Mouse (Mus musculus) left cerebral cortex, adult 8-10 months (tissue): Measurements from ENCODE around the gene Tbpl1. TPM values are rescaled to one million over a fixed set of nuclear protein-coding genes. Genes with fewer than 3 reads are reported as not detected.

Experiments used
- DNase-seq, 2 experiments: peaks; one replicate each; pipeline ENCODE4 v3.0.0; 2022; ENCODE audit warnings: low spot score in 2 of 2
- total RNA-seq, 4 experiments: library from RNA; stranded (reverse); gene quantifications; 2 replicates each; pipeline ENCODE4 v1.2.4; 2022

The Tbpl1 gene
- total RNA-seq, result 10 to 100 TPM; 58.7 to 66.0 (median 62.0) TPM

DNA sequence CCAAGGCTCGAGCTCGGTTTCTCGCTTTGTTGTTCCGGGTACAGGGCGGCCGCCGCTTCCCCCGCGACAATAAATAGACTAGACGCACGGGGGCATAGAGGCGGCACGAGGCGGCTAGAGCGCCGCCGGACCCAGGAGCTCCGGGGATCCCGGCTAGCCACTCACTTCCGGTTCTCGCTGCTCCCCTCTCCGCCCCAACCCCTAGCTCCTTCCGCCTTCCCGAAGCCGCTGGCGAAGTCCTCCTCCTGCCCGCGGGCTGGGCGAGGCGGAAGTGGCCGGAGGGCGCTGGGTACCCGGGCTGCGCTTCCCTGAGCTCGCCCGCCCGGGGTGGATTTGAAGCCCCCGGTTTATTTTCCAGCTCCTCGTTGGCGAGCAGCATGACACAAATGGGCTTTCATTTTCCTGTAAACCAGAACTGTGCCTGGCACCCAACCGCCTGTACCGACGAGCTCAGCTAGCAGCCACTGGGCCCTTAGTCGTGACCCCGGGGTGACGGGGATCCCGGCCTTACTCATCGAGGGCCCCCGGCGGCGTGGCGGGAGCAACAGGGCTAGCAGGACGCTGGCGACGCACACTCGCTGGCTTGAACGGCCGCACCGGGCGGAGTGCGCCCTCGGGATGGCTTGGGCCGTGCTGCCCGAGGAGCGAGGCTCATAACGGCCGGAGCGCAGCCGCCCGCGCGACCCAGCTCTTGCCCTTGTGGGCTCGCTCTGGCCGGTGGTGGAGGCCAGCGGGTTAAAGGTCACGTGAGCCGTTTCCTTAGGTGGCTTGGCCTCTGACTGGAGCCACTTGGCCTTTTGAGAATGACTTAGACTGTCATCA, at the start of gene Tbpl1:
Tbpl1 (minus strand) TSS at position 667 of the 822 bp plus-strand sequence.
- DNase-seq, result peak; percentile 85 to 96

DNA sequence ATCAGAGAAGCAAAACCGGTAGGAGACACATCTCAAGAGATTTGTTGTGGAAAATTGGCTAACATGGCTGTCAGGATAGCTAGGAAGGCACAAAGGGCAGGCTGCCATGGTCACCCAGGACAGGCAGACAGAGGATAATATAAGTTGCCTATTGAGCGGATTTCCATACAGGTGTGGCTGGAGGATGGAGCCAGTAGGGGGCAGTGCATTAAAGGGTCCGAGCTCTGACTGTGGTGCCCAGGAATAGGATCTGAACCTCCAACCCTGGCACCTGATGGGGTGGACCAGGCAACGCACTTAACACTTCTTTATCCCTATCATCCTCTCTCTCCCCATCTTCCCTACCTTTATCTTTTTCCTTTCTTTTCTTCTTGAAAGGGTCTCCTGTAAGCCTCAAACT, 49.7 kb upstream of the Tbpl1 start:
- DNase-seq, result no peak

DNA sequence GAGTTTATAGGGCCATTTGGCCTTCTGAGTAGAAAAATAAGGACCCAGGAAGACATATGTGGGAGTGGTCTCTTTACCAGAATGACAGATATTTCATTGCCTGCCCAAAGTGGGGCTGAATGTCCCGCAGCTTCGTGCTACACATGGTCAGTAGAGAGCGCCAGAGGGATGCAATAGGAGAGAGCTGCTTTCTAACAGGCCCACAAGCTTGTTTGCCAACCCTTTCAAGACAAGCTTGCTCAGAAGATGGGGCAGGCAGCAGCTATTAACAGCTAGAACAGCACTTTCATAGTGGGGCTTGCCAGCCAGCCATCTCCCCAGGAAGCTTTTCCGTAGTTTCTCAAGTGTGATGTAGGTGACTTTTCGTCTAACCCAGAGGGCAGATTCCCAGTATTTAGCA, 46.2 kb upstream of the Tbpl1 start:
- DNase-seq, result no peak

DNA sequence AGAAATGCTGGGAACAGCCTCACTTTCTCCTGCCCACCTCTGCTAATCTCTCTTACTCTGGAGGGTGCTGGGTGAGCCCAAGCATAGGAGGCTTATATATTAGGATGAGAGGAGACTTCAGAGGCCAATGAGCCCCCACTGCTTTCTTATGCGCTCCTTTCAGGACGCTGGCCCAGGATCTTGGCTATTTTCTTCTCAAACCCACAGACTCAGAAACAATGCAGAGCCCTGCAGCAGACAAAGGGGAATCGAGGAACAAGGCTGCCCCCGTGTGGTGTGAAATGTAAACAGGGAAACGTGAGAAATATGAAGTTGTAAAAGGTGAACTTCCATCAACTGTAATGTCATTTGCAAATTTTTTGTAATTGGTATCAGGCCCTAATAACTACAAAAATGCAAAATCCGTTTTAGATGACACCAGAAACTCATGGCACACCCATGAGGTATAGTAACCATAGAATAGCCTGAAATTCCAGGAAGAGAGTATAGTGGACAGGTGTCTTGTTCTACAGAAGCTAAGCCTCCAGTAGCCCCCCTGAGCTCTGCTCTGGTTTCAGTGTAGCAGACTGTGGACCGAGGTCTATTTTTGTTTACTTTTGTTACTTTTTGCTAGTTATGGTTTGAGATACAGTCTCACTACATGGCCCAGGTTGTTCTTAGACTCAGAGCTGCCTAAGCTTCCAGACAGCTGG, 44.4 kb upstream of the Tbpl1 start:
- peak in 1 of 2 experiments; percentile 34 for DNase-seq

DNA sequence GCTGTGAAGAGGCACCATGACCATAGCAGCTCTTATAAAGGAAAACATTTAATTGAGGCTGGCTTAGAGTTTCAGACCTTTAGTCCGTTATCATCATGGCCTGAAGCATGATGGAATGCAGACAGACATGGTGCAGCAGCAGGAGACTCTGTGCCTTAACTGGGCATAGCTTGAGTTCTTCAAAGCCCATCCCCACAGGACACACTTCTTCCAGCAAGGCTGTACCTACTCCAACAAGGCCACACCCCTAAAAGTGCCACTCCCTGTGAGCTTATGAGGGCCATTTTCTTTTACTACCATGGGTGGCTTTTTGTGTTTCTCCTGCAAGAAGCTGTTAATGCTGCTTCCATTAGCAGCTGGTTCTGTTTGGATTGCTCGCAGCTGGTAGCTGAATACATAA, 43.7 kb upstream of the Tbpl1 start:
- DNase-seq, result no peak

DNA sequence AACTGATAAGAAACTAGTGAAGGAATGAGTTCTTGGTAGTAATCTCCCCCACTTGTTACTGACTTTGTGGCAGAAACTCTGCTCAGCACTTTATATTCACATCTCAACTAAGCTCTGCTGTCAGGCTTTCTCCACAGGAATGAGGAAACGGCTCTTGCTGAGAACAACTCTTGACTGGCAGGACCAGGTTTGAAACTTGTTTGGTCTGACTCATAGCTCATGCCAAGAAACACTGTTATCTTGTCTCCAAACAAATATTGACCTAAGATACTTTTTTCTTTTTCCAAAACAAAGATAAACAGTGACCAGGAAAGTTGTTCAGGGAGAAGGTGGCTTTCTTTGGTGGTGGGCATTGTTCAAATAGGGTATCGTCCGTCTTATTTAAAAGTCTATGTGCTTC, 42.9 kb upstream of the Tbpl1 start:
- DNase-seq, result no peak

DNA sequence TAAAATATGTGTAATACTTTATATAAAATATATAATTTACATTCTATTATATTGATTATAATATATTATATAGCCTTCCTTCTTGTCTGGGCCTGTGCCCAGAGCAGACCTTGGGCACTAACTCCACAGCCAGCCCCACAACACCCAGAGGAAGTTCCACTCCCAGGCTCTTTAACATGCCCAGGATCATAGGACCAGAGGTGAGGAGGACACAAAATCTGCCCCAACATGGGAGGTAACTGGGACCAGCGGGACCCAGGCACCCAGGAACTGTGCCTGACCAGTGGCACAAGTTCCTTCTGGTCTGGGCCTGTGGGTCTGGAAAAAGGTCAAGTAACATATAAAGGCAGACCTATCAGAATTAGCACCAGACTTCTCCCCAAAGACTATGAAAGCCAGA, 22.5 kb upstream of the Tbpl1 start:
- DNase-seq, result no peak

DNA sequence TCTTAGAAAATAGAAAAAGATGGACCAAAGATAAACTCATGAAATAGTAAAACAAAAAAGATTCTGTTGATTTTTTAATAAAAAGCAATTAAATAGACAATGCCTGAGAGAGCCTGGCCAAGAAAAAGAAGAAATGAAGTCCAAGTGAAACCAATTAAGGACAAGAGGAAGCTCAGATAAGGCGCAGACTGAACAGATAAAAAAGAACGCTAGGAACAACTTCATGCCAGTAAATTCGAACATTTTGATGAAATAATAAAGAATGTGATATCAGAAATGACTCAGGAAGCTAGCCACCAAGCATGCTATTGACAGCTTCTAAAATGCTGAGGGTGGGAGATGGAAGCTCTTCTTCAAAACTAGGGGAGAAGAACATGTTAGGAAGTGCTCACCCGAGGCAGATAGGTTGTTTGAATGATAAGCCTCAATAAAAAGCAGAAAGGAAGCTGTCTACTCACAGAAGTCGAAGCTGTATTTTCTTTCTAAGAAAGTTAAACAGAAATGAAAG, 19.5 kb upstream of the Tbpl1 start:
- no peak for DNase-seq

DNA sequence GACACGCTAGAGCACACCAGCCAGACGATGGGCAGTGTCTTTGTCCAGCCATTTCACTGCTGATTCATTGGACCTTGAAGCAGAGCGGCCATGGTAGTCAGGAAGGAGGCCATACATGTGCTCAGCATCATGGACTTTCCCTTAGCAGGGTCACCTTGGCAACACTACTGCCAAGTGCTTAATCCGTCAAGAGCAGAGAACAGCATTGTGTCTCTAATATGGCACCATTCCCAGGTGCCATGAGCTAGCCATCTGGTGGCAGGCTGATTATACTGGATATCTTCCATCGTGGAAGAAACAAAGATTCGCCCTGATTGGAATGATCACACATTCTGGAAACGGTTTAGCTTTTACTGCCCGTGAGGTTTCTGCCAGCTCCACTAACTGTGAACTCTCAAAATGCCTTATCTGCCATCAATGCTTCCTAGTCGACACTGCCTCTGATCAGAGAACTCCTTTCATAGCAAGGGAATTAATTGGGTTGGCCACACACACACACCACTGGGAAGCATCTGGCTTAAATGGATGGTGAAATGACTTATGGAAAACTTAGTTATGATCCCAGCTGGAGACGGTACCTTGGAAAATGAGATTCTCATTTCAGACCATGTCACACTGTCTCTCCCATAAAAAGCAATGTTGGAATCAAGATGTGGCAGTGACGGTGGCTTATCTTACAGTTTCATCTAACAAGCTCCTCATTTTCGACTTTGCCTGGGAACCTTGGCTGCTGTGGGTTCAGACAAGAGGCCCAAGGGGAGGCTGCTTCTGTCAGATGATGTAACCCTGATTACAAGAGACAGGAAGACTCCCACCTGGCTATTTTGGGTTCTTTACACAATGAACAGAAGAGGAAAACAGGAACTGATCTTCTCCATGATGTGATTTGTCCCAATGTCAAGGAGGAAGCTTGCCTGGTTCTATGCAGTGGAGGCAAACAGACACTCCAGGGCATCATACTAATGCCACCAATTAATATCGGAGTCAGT, 14.9 kb upstream of the Tbpl1 start:
- DNase-seq, result peak in 1 of 2 experiments; percentile 33

DNA sequence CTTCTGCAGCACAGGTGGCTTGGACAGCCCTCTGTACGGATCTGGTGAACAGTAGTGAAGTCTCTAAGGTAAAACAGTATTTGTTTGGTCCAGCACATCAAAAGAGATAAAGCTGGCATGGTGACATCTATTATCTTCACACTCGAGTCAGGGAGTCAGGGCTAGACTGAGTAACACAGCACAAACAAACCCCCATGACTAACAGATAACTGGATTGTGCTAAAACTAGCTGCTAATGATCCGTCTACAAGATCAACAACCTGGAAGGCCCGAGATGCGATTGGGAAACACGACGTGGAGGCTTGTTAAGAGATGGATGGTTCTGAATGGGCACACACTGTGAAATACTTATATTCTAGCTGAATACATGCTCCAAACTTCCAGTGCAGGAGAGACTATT, 14.2 kb upstream of the Tbpl1 start:
- DNase-seq, result no peak

DNA sequence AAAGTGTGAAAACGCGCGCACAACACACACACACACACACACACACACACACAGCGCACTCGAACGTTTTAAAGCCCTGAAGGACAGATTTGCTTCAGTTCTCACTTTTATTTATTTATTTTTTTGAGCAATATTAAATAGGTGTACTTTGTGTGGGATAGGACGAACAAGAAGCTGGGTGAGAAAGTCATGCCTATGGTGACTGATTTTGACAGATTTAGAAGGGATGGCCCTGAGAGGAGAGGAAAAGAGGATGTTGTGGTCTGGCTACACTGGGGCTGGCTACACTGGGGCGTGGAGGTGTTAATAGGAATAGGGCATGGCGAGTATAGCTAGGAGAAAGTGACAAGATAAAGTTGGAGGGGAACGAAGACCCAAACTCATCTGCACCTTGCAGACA, 443 bp upstream of the Tbpl1 start:
- no peak for DNase-seq

DNA sequence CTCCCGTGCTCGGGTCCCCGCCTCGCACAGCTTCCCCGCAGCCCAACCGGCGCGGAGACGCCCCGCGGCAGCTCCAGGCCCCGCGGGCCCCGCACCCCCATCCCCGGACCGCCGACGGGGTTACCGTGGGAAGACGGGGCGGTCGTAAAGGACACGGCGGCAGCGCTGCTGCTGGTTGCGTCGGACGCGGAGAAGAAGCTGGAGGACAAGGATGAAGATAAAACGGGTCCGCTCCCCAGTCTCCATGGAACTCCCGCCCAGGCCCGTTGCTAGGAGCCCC, 806 bp downstream of the Tbpl1 start:
- no peak for DNase-seq

DNA sequence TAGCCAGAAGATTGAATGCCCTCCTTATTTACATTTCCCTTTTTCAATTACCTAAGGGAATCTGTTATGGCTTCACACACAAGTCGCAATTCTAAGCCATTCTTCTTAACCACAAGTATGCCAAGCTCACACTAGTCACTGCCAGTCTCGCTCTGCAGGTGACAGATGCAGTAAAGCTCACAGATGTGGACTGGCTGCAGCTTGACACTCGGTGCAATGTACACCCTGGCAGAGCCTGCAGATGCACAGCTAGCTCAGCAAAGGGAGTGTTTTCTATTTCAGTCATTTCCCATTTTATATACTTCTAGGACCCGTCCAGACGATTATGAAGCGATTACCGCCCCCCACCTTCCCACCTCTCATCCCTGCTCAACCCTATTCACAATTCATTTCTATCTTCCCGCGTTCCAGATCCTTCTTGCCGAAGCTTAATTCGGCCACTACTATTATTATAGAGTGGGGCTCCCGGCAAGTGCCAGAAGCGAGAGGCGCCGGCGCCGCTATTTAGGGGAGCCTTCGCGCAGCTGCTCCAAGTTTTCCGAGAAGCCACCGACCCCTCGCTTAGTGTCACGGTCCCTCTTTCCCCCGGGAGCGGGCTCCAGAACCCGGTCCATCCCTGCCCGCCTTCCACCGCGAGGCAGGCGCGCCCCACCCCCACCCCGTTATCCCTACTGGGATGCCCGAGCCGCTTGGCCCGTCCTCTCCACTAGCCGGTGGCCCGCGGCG, 1.3 kb downstream of the Tbpl1 start:
- DNase-seq, result peak in 1 of 2 experiments; percentile 37

DNA sequence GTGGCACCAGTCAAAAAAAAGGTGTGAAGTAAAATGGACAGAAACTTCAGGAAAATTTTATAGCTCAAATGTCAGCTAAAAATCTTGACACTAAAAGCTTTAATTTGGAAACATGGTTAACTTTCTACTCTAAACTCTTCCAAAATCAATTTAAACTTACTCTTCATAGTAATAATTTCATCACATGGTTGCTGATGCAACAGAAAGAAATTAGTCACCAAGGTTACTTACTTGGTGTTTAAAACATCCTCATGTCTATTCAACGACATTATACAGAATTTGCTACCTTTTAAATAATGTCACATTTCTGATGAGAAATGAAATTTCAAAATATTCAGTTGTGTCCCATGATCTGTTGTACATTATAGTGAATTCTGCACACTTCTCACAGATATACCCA, 3.5 kb downstream of the Tbpl1 start:
- no peak for DNase-seq

DNA sequence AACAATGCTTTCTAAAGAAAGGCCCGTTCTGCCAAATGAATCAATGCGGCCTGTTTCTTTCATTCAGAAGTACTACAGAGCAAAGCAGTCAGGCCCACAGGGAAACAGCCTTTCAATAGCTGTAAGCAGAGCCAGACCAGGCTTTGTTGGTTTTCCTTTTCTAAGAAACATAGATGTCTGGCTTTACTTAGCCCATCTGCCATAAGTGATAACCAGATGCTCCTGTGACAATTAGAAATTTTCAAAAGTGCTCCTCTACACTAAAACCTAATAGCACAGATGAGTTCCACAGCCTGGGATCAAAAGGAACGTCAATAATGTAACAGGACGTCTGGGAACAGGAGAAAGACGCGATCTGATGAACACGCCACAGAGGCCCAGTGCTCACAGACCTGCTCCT, 5.4 kb downstream of the Tbpl1 start:
- DNase-seq, result no peak

DNA sequence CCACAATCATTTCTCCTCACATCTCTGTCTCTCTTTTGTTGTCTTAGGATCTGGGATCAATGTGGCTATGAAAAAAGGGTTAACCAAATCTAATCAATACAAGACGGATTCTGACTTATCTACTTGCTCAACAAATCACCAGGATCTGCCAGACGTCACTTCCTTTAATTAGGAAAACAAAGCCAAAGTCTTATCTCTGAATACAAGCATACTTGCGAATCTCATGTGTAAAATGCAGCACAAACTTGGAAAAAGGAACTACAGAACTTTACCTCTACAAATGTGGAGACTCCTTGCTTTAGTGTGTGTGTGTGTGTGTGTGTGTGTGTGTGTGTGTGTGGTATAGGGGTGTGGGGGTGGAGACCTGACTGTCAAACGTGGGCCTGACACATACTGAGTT, 6.6 kb downstream of the Tbpl1 start:
- no peak for DNase-seq

DNA sequence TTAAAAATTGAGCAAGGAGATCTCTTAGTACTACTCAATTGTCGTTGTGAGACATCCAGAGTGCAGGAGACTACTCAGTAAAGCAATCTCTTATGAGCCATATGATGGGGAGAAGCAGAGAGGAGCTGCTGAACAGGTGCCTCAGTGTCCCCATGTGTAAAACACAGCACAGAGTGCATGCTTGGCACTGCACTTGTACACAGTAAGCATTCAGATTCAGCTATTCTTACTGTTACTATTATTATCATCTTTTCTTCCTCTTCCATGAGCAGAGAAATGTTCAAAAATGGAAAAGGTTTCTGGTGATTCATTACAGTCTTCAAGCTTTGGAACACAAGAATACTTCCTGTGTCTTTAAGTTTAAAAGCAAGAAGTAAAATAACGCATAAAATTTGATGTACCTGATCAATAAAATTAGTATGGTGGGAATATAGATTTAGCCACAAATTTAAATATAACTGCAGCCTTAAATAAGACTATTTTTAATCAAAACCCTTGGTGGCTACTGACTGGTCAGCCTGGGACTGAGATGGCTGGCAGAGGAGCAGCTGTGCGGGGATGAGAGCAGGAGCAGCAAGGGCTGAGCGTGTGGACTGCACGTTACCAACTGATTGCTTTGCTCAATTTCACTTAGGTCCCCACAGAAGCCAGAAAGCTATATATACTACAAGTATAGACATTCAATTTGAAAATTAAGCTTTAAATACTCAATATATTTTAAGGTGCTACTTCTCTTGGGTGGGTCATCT, 10.8 kb downstream of the Tbpl1 start:
- DNase-seq, result peak in 1 of 2 experiments; percentile 1

DNA sequence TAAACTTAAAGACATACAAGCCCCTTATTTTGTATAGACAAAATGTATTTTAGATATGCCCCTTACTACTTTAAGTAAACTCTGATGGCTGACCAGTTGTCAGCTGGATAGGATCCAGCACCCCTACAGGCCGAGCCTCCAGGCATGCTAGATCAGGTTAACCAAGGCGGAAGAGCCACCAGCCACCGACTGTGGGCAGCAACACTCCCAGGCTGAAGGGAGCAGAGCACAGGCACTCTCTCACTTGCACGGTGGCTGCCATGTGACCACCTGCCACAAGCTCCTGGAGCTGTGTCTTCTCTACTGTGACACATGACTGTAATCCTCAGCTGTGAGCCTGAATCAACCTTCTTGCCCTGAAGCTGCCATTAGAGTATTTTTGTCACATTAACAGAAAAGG, 13.3 kb downstream of the Tbpl1 start:
- no peak for DNase-seq

DNA sequence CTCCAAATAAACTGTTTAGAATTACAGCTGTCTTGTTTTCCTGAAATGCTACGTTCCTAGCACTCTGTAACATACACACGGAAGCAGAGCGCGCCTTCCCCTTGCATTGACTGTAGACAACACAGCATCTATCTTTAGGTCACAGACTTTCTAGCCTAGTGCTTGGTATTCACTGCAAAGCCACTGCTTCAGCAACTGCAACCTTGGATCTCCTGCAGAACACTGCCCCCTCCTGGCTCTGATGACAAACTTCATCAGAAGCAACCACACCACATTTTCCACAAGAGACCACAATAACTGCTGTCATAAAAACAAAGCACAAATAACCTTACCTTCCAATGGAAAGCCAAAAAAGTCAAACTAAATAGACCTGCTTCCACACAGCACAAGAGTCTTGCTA, 17.2 kb downstream of the Tbpl1 start:
- no peak for DNase-seq

DNA sequence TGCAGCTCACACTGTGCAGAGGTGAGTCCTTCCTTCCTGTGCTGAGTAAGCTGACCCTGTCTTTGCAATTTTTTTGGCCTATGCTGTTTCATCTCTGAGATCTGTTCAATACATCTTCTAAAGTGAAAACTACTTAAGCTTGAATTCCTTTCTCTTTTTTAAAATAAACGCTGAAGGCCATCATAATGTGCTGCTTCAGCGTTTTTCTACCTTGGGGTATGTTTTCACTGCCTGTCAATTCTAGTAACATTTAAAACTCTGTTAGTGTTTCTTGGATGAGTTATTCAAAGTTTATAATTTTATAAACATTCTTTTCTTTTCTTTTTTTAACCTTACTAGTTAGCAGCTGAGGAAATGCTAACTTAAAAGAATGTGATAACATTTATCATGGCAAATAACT, 18.8 kb downstream of the Tbpl1 start:
- no peak for DNase-seq
